Mouse (Mus musculus): ENCODE results near the gene Taf6l. TPM values are rescaled to one million over a fixed set of nuclear protein-coding genes. Genes with fewer than 3 reads are reported as not detected.

Gene Taf6l
- total and polyA plus RNA-seq, 3 experiments: 20.4 to 25.7 (median 25.5) TPM

- Histone ChIP-seq H3K4me2 (ENCODE audit: insufficient read depth, low read depth, poor library complexity, severe bottlenecking) (no peak overlapping the region), H3K4me1 (ENCODE audit: control insufficient read depth in 1 of 2, insufficient read depth in 2 of 2) (peaks cover 11 to 47% of the 10 kb centered on the region in 2 experiments), H3K9me3 (replicated peaks; ENCODE audit: low read length) (no peaks in the 10 kb centered on the region), H3K79me2 (replicated peaks; ENCODE audit: control insufficient read depth, extremely low read depth, insufficient read depth, poor library complexity, severe bottlenecking) (peaks cover 41% of the 10 kb centered on the region), H3K4me3 (replicated peaks in 1 of 3; ENCODE audit: low read depth in 2 of 3, low read length in 2 of 3, poor library complexity in 1 of 3) (no peak overlapping the region), H3K27me3 (replicated peaks) (no peaks in the 10 kb centered on the region), H3K9ac (ENCODE audit: insufficient read depth, low read depth) (no peak overlapping the region), H3K36me3 (replicated peaks in 1 of 2; ENCODE audit: control insufficient read depth in 1 of 2, insufficient read depth in 1 of 2, low read length in 1 of 2) (peaks cover 40 to 61% of the 10 kb centered on the region in 2 experiments), H3K27ac (ENCODE audit: insufficient read depth, low read depth) (no peak overlapping the region)
- no peak for TF ChIP-seq CHD2 (IDR thresholded peaks at IDR 0.05; ENCODE audit: low read length)
- TF ChIP-seq ZC3H11A (IDR thresholded peaks at IDR 0.05; ENCODE audit: low read depth, low read length): no peak
- in situ Hi-C loops (cut with MboI; ENCODE audit: low pct_ligation_motif_present, low pct_unique_long_range_greater_than_20kb, low sequenced_read_pairs): loop anchor here (25.0 kb wide), 1 partner anchor 373 kb away; no protein-coding TSS in a partner anchor
- dilution Hi-C loops (cut with MboI; ENCODE audit: extremely low pct_ligation_motif_present, extremely low pct_unique_long_range_greater_than_20kb, low sequenced_read_pairs): no loop called here
- DNase-seq (ENCODE audit: extremely low read depth): no peak
These were observed 46.6 kb downstream of the Taf6l start for GRCm38 (mm10) chr19:8739646-8740045.

GRCm38 (mm10) chr19:8738911-8739310, 47.3 kb downstream of the Taf6l start:
- no peaks in the 10 kb centered on the region for H3K9me3 ChIP-seq (replicated peaks; ENCODE audit: low read length)
- DNase-seq (ENCODE audit: extremely low read depth): no peak
- in situ Hi-C loops (cut with MboI; ENCODE audit: low pct_ligation_motif_present, low pct_unique_long_range_greater_than_20kb, low sequenced_read_pairs): loop anchor here (25.0 kb wide), 1 partner anchor 373 kb away; no protein-coding TSS in a partner anchor
- no peak overlapping the region for H3K4me2 ChIP-seq (ENCODE audit: insufficient read depth, low read depth, poor library complexity, severe bottlenecking)
- no peak overlapping the region for H3K9ac ChIP-seq (ENCODE audit: insufficient read depth, low read depth)
- H3K27ac ChIP-seq (ENCODE audit: insufficient read depth, low read depth): no peak overlapping the region
- H3K79me2 ChIP-seq (replicated peaks; ENCODE audit: control insufficient read depth, extremely low read depth, insufficient read depth, poor library complexity, severe bottlenecking): peaks cover 39% of the 10 kb centered on the region
- no peak for TF ChIP-seq ZNF384 (IDR thresholded peaks at IDR 0.05; ENCODE audit: low read depth, low read length)
- TF ChIP-seq UBTF (IDR thresholded peaks at IDR 0.05; ENCODE audit: low read depth, low read length): no peak
- no peak for TF ChIP-seq MAFK (IDR thresholded peaks at IDR 0.05; ENCODE audit: insufficient replicate concordance, low read length)
- no peak for TF ChIP-seq CHD2 (IDR thresholded peaks at IDR 0.05; ENCODE audit: low read length)
- TF ChIP-seq ZMIZ1 (IDR thresholded peaks at IDR 0.05; ENCODE audit: low read depth, low read length): no peak
- no peak for TF ChIP-seq MEF2A (IDR thresholded peaks at IDR 0.05; ENCODE audit: borderline replicate concordance, low read depth, low read length)
- TF ChIP-seq RAD21 (IDR thresholded peaks at IDR 0.05; ENCODE audit: low read depth, low read length): no peak
- no peak for TF ChIP-seq CTCF (conservative IDR thresholded peaks at IDR 0.05 in 1 of 2, IDR thresholded peaks at IDR 0.05 in 1 of 2; ENCODE audit: low read depth in 2 of 2, low read length in 2 of 2)
- no peak for TF ChIP-seq ELF1 (IDR thresholded peaks at IDR 0.05; ENCODE audit: low read depth, low read length)
- no peak for TF ChIP-seq KAT2A (IDR thresholded peaks at IDR 0.05; ENCODE audit: insufficient replicate concordance, low read length)
- no peak for TF ChIP-seq CHD1 (IDR thresholded peaks at IDR 0.05; ENCODE audit: low read depth, low read length)
- no peak for TF ChIP-seq JUN (IDR thresholded peaks at IDR 0.05; ENCODE audit: insufficient read depth, low read depth, low read length)
- H3K4me3 ChIP-seq (replicated peaks in 1 of 3; ENCODE audit: low read depth in 2 of 3, low read length in 2 of 3, poor library complexity in 1 of 3): no peak overlapping the region
- peaks cover 11 to 47% of the 10 kb centered on the region in 2 experiments for H3K4me1 ChIP-seq (ENCODE audit: control insufficient read depth in 1 of 2, insufficient read depth in 2 of 2)
- H3K36me3 ChIP-seq (replicated peaks in 1 of 2; ENCODE audit: control insufficient read depth in 1 of 2, insufficient read depth in 1 of 2, low read length in 1 of 2): peaks cover 40 to 56% of the 10 kb centered on the region in 2 experiments
- H3K27me3 ChIP-seq (replicated peaks): no peaks in the 10 kb centered on the region
- dilution Hi-C loops (cut with MboI; ENCODE audit: extremely low pct_ligation_motif_present, extremely low pct_unique_long_range_greater_than_20kb, low sequenced_read_pairs): no loop called here

- Histone ChIP-seq H3K4me3 (replicated peaks in 1 of 3; ENCODE audit: low read depth in 2 of 3, low read length in 2 of 3, poor library complexity in 1 of 3) (peak overlapping the region; percentile 68 to 99 (median 99)), H3K36me3 (replicated peaks in 1 of 2; ENCODE audit: control insufficient read depth in 1 of 2, insufficient read depth in 1 of 2, low read length in 1 of 2) (peaks cover 34 to 42% of the 10 kb centered on the region in 2 experiments), H3K27me3 (replicated peaks) (no peaks in the 10 kb centered on the region), H3K79me2 (replicated peaks; ENCODE audit: control insufficient read depth, extremely low read depth, insufficient read depth, poor library complexity, severe bottlenecking) (peaks cover 21% of the 10 kb centered on the region), H3K27ac (ENCODE audit: insufficient read depth, low read depth) (peak overlapping the region; percentile 58), H3K4me1 (ENCODE audit: control insufficient read depth in 1 of 2, insufficient read depth in 2 of 2) (peaks cover 7 to 33% of the 10 kb centered on the region in 2 experiments; a peak in 3 of 4 replicates), H3K9ac (ENCODE audit: insufficient read depth, low read depth) (peak overlapping the region; percentile 91), H3K4me2 (ENCODE audit: insufficient read depth, low read depth, poor library complexity, severe bottlenecking) (peak overlapping the region; percentile 51), H3K9me3 (replicated peaks; ENCODE audit: low read length) (peaks cover 5% of the 10 kb centered on the region)
- in situ Hi-C loops (cut with MboI; ENCODE audit: low pct_ligation_motif_present, low pct_unique_long_range_greater_than_20kb, low sequenced_read_pairs): loop anchor here (25.0 kb wide), 1 partner anchor 376 kb away; no protein-coding TSS in a partner anchor
- dilution Hi-C loops (cut with MboI; ENCODE audit: extremely low pct_ligation_motif_present, extremely low pct_unique_long_range_greater_than_20kb, low sequenced_read_pairs): no loop called here
- TF ChIP-seq ZC3H11A (IDR thresholded peaks at IDR 0.05; ENCODE audit: low read depth, low read length) (no peak), ETS1 (conservative IDR thresholded peaks at IDR 0.05; ENCODE audit: low read depth, low read length) (no peak), SIN3A (IDR thresholded peaks at IDR 0.05; ENCODE audit: low read length) (no peak), SMC3 (IDR thresholded peaks at IDR 0.05; ENCODE audit: low read depth, low read length) (no peak), ZNF384 (IDR thresholded peaks at IDR 0.05; ENCODE audit: low read depth, low read length) (no peak)
- DNase-seq (ENCODE audit: extremely low read depth): no peak
These were observed 50.1 kb downstream of the Taf6l start for GRCm38 (mm10) chr19:8736160-8736467.

Measured in CH12.LX (cell line).